Mouse (Mus musculus) layer of hippocampus, adult 11-12 months (tissue): ENCODE results near the gene Gm136.
"Not testable (repeated sequence)": the region's sequence is repeated elsewhere in the genome, so short reads cannot be mapped to it uniquely, and the experiment has no call there.

Experiments
- DNase-seq: peaks from one replicate; pipeline ENCODE4 v3.0.0; 2022; ENCODE audit warnings: low spot score

Gene Gm136

DNA sequence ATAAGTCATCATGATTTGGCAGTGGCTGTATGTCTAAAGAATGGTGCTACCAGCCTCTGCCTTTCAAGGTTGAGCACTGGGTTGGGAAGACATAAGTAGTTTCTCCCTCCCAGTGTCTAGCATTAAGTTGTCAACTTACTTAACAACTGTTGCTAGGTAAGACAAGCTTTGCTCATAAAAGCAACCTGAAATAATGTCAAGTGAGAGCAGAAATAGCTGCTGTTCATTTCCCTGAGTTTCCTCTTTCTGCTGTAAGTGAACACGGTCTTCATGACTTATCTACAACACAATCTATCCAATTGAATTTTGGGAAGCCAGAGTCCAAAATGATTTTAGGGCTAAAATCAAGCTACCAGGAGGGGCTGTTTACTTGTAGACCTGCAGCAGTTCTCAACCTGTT lies at the start of gene Gm136:
Gene Gm136 (minus strand): TSS at position 101 of the 400 bp plus-strand sequence.
- no peak for DNase-seq

- no peak for DNase-seq
Measured at GRCm38 (mm10) chr4:34801166-34802034, 45.3 kb upstream of the Gm136 start.

GRCm38 (mm10) chr4:34798005-34798404 lies 41.9 kb upstream of the Gm136 start:
- no peak for DNase-seq

GRCm38 (mm10) chr4:34797294-34797983 lies 41.4 kb upstream of the Gm136 start:
- DNase-seq, result no peak

GRCm38 (mm10) chr4:34796294-34796693 lies 40.2 kb upstream of the Gm136 start:
- no peak for DNase-seq

DNA sequence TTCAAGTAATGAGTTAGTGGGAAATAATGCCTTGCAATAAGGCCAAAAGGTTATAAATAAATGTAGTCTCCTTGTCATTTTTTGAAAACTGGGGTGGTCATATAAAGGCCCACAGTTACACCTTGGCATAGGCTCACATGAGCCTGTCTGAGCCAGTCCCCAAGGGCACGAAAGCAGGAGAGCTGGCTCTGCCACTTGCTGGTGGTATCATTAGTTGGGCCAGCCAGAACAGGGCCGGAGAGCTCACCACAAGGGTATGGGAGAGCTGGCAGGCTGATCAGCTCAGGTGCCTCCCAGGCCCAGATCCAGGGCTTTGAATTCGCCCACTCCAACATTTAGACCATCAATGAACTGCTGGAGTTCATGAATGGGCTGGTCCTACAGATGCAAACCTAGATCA lies 30.4 kb upstream of the Gm136 start:
- DNase-seq, result no peak

DNA sequence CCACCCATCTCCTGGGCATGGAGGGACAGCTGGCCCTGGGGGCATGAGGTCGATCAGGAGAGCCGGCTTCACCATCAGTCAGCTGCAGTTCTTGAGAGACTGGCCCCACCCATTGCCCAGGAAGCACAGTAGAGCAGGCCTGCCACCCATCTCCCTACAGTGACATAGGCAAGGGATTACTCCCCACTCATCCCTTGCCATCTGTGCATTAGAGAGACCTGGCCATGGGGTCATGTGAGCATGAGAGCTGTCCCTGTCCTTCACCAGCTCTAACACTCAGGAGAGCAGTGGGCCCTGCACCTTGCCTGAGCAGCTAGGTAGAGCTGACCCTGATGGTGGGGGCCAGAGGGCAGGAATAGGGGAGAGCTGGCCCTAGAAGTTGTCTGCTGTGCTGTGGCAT lies 29.6 kb upstream of the Gm136 start:
- DNase-seq, result no peak

GRCm38 (mm10) chr4:34784865-34785264 lies 28.8 kb upstream of the Gm136 start:
- DNase-seq, result no peak

GRCm38 (mm10) chr4:34782730-34783129 lies 26.7 kb upstream of the Gm136 start:
- no peak for DNase-seq

DNA sequence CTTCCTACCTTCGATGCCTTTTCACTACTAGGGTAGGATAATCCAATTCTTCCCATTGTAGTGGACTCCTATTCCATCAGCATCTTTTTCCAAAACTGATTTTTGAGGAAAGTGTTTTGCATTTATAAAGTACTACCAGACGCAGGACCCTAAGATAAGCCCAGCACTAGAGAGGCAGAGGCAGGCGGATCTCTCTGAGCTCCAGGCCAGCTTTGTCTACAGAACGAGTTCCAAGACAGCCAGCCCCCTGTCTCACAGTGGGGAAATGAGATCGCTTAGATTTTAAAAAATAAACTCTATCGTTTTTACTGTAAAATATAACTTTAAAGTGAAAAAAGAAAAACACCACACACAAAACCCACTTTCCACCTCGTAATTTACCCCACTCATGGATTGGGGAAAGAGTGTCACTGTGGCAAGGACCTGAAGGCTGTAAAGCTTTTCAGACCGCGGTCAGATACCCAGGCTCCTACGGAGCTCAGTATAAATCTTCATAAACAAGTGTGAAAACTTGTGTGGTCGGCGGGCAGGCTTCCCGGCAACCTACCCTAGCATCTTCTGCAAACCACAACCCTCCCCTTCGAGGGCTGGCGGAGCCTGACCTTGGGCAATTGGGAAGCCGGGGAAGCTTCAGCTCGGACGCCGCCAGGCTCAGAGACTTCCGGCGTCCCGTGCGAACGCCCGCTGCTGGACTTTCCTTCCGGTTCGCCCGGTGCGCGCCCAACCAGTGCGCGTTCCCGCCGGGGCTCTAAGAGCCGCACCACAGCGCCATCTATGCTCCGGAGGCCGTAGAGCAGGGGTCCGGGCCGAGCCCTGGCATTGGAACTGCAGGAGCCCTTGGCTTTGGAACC lies 21.8 kb upstream of the Gm136 start, which contains the start of gene Smim8:
Gene Smim8 (minus strand): TSS at position 747 of the 851 bp plus-strand sequence.
- DNase-seq, result peak; percentile 89

GRCm38 (mm10) chr4:34771652-34772371 lies 15.7 kb upstream of the Gm136 start:
- DNase-seq, result no peak

DNA sequence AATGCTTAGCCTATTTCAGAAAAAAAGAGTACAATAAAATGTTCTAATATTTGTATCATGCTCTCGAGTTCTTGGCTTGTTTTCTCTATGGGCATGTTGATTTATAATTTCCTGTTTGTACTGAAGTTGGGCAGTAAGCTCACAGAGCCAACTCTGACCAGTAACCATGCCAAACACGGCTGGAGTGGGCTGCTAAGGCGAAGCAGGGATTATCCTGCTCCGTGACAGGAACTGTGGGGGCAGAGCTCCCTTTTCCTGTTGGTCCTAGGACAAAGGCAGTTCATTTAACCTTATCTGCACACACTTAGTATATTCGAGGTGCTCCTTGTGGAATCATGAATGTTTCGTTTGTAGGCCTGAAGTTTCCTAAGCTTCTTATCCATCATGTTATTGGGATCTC lies 6.8 kb downstream of the Gm136 start:
- no peak for DNase-seq

DNA sequence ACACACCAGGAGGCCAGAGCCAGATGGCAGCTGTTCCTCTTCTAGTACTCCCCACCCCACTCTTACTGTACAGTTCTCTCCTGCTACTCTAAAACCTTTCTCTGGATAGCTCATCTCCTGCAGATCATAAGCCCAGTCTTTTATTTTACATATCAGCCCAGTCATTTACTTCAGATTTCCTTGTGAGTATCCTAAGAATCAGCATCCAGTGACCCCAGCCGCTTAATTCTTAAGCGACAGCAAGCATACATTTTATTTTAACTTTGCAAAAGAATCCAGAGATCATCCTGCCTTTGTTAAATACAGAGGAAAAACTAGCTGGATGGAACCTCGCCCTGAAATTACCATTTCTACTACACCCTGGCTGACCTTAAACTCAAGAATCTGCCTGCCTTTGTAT lies 21.6 kb downstream of the Gm136 start:
- no peak for DNase-seq

DNA sequence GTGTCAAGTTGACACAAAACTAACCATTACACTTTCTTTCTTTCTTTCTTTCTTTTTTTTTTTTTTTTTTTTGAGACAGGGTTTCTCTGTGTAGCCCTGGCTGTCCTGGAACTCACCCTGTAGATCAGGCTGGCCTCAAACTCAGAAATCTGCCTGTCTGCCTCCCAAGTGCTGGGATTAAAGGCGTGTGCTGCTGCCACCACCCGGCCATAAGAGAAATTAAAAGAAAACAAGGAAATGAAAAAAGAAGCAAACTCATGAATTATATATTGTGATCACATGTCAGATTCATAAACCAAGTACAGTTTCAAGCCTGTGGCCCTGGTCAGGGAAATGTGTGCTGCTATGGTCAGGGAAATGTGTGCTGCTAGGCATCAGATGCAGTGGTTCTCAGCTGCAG lies 22.6 kb downstream of the Gm136 start:
- not testable (repeated sequence) for DNase-seq

DNA sequence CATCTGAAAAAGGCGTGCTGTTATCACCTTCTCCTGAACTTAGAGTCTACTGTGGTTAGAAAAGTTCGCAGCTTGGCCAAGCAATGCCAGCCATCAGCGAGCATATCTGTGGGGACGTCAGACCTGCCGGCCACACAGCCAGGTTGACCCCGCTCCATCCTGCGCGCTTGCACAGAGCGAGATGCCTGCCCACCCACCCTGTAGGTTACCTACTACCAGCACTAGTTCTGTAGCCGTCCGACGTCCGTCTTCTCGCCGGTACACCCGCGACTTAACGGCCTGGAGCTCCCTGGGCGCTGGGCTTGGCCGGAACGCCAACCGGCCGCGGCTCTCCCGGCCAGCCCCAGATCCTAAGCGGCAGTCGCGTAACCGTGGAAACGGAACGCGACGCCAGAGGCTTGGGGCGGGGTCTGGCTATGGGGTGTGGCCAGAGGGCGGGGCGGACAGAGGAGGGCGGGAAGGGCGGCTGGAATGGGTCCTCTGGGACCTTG lies 26.2 kb downstream of the Gm136 start, which contains the start of gene Cfap206:
Gene Cfap206 (minus strand): TSS at position 356 of the 491 bp plus-strand sequence.
- peak; percentile 8 for DNase-seq

DNA sequence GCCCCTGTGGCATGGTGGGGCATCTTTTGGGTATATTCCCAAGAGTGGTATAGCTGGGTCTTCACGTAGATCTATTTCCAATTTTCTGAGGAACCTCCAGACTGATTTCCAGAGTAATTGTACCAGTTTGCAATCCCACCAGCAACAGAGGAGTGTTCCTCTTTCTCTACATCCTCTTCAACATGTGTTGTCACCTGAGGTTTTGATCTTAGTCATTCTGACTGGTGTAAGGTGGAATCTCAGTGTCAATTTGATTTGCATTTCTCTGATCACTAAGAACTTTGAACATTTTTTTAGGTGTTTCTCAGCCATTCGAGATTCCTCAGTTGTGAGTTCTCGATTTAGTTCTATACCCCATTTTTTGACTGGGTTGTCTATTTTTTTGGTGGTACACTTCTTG lies 30.4 kb downstream of the Gm136 start:
- DNase-seq, result not testable (repeated sequence)

GRCm38 (mm10) chr4:34724306-34724705 lies 31.8 kb downstream of the Gm136 start:
- DNase-seq, result no peak

DNA sequence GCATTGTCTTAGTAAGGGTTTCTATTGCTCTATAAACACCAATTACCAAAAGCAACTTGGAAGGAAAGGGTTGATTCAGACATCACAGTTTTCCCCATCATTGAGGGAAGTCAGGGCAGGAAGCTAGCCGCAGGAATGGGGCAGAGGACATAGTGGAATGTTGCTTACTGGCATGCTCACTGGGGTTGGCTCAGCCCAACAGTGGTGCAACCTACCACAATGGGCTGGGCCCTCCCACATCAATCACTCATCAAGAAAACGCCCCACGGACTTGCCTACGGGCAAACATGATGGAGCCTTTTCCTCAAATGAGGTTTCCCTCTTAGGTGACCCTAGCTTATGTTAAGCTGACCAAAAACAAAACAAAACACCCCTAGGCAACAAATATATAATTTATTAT lies 32.9 kb downstream of the Gm136 start:
- DNase-seq, result no peak

GRCm38 (mm10) chr4:34720127-34720895 lies 35.8 kb downstream of the Gm136 start:
- no peak for DNase-seq

DNA sequence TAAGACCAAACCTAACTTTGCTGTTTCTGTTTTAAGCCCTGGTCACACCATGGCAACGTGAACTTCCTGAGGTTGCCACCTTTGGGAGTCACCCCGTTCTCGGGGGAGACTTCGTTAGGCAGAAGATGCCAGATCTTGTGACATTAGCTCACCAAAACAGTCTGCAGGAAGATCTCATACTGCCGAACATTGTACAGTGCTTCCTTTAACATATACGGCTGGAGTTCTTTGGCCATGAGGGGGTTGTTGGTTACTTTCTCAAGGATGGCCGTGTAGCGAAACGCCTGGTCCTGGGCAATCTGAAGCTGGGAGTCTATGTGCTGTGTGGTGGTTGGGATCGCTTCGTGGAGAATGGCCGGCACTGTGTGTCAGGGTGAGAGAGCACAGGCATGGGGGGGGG lies 36.6 kb downstream of the Gm136 start:
- DNase-seq, result no peak

- DNase-seq, result no peak
Measured at GRCm38 (mm10) chr4:34715062-34715461, 41.0 kb downstream of the Gm136 start.
